Mouse (Mus musculus) liver, embryonic 16.5 days (tissue): Measurements from ENCODE around the gene Hoxa5. TPM values are rescaled to one million over a fixed set of nuclear protein-coding genes. Genes with fewer than 3 reads are reported as not detected.

ENCODE experiments used
- ATAC-seq: fragments of 200-750 bp; cut with Nextera tagmentation; 2 replicates; pipeline ENCODE4 v1.8.0; 2017; ENCODE audit warnings: low read depth, mild to moderate bottlenecking, moderate number of reproducible peaks, moderate library complexity
- H3K27ac ChIP-seq: fragments of 300-500 bp; sonication (generic); 2 replicates; pipeline ENCODE4 v1.5.1; 2014; ENCODE audit warnings: mild to moderate bottlenecking, low read length
- H3K27me3 ChIP-seq: fragments of 300-500 bp; sonication (generic); 2 replicates; pipeline ENCODE4 v1.6.1; 2014; ENCODE audit warnings: low read depth, low read length, mixed read lengths; ENCODE audit not compliant: control insufficient read depth, insufficient read depth
- H3K36me3 ChIP-seq: fragments of 300-500 bp; sonication (generic); 2 replicates; pipeline ENCODE4 v1.6.1; 2014; ENCODE audit warnings: mild to moderate bottlenecking; ENCODE audit not compliant: control insufficient read depth, insufficient read depth
- H3K4me1 ChIP-seq: fragments of 300-500 bp; sonication (generic); 2 replicates; pipeline ENCODE4 v1.6.1; 2014; ENCODE audit warnings: low read depth, low read length, mixed read lengths; ENCODE audit not compliant: control insufficient read depth
- H3K4me2 ChIP-seq: fragments of 300-500 bp; sonication (generic); 2 replicates; pipeline ENCODE4 v1.6.1; 2014; ENCODE audit warnings: low read depth, low read length, mixed read lengths
- H3K4me3 ChIP-seq: fragments of 300-500 bp; sonication (generic); 2 replicates; pipeline ENCODE4 v1.5.1; 2014; ENCODE audit warnings: low read depth, mild to moderate bottlenecking, low read length
- H3K9ac ChIP-seq: fragments of 300-500 bp; sonication (generic); 2 replicates; pipeline ENCODE4 v1.6.1; 2014; ENCODE audit warnings: low read depth, low read length
- H3K9me3 ChIP-seq: fragments of 300-500 bp; sonication (generic); replicated peaks from 2 replicates; pipeline ENCODE4 v1.6.1; 2016; ENCODE audit warnings: low read length; ENCODE audit not compliant: control insufficient read depth
- WGBS: fragments of 180-500 bp; shearing (Covaris S2); extraction: QIAGEN DNeasy Blood & Tissue Kit; methylation state at CpG from one replicate; pipeline ENCODE4 v1.1.7; 2014; ENCODE audit not compliant: insufficient replicate concordance; 5-methylcytosine and 5-hydroxymethylcytosine counted together
- polyA plus RNA-seq: library from polyadenylated mRNA; unstranded; fragments of >200 nt; fragmentation: Nextera tagmentation; extraction: Ambion mirVana; gene quantifications from 2 replicates; pipeline ENCODE4 v1.2.1, GENCODE M21; 2015

Gene Hoxa5
- polyA plus RNA-seq, 1 experiment from 2014 or later, result 0.68 TPM

DNA sequence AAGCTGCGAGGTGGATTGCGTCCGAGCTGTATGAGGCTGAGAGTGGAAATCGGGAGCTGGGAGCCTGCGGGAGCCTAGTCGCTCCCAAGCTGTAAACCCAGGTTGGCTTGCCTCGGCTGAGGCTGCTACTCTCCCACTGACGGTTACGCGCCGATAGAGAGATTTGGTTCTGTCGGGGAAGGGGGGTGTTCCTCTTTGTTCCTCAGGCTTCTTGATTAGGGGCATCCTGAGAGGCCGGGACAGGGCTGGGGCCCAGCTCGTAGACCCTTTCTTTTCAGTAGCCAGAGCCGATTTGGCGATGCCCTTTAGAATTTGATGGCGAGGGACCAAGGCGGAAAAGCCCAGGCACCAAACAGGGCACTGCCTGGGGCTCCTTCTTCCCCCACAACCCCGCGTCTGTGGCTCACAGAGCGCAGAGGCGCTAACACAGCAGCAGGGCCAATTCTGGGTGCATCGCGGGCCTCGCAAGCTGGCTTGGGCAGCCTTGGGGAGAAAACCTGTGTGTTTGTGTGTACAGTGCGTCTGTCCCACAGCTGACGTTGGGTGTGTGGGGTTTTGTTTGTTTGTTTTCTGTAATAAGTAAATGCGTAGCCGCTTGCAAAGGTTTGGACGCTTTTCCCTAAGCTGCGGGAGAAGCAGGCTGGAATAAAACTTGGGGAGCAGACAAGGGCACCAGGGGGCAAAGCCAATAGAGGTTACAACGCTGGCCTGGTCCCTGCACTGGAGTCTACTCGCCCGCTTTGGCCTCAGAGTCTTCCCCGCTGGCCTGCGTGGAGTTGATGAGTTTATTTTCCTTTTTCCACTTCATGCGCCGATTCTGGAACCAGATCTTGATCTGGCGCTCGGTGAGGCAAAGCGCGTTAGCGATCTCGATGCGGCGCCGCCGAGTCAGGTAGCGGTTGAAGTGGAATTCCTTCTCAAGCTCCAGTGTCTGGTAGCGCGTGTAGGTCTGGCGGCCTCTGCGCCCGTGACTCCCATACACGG, 1.5 kb upstream of the Hoxa5 start:
- no peak overlapping the region for H3K4me2 ChIP-seq
- H3K27me3 ChIP-seq, result peaks cover 96% of the 10 kb centered on the region
- H3K36me3 ChIP-seq, result no peaks in the 10 kb centered on the region
- no peak for ATAC-seq
- H3K9ac ChIP-seq, result no peak overlapping the region
- no peaks in the 10 kb centered on the region for H3K4me1 ChIP-seq
- no peak overlapping the region for H3K4me3 ChIP-seq
- no peak overlapping the region for H3K27ac ChIP-seq
- WGBS, result 33% methylated on average over 54 of the region's 55 CpGs
- H3K9me3 ChIP-seq, result no peaks in the 10 kb centered on the region

- no peaks in the 10 kb centered on the region for H3K36me3 ChIP-seq
- no peak overlapping the region for H3K27ac ChIP-seq
- H3K4me3 ChIP-seq, result no peak overlapping the region
- no peaks in the 10 kb centered on the region for H3K4me1 ChIP-seq
- H3K4me2 ChIP-seq, result no peak overlapping the region
- H3K9me3 ChIP-seq, result no peaks in the 10 kb centered on the region
- H3K27me3 ChIP-seq, result peaks cover 96% of the 10 kb centered on the region
- H3K9ac ChIP-seq, result no peak overlapping the region
- no peak for ATAC-seq
- WGBS, result 36% methylated on average over 14 of the region's 14 CpGs
Measured at GRCm38 (mm10) chr6:52205221-52205620, 834 bp upstream of the Hoxa5 start.

- whole genome bisulfite sequencing, result 4% methylated on average over 46 of the region's 46 CpGs
- peaks cover 93% of the 10 kb centered on the region for H3K27me3 ChIP-seq
- no peaks in the 10 kb centered on the region for H3K9me3 ChIP-seq
- H3K36me3 ChIP-seq, result no peaks in the 10 kb centered on the region
- no peak for ATAC-seq
- no peaks in the 10 kb centered on the region for H3K4me1 ChIP-seq
- no peak overlapping the region for H3K27ac ChIP-seq
- H3K4me3 ChIP-seq, result peak overlapping the region; percentile 48
- peak overlapping the region; percentile 34 for H3K4me2 ChIP-seq
- 0 out of 2 replicates have a peak overlapping the region, but pooled peaks have one; percentile 24 for H3K9ac ChIP-seq
Measured at GRCm38 (mm10) chr6:52203371-52204049, 877 bp downstream of the Hoxa5 start.

DNA sequence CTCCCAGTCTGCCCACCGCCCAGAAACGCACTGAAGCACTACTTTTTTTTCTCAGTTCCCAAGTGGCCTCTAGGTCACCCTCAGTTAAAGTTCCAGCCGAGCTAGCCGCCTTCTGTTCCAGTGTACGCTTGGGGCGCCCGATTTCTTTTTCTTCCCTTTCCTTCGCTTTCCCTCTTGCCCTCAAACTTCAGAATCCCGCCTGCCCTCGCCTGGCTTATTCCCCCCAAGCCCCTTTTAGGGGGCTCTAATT, 1.3 kb downstream of the Hoxa5 start:
- Histone ChIP-seq H3K4me1 (no peaks in the 10 kb centered on the region), H3K9ac (no peak overlapping the region), H3K27me3 (peaks cover 91% of the 10 kb centered on the region), H3K9me3 (no peaks in the 10 kb centered on the region), H3K36me3 (no peaks in the 10 kb centered on the region), H3K4me2 (no peak overlapping the region), H3K27ac (no peak overlapping the region), H3K4me3 (peak overlapping the region; percentile 48)
- 22% methylated on average over 10 of the region's 10 CpGs for WGBS
- no peak for ATAC-seq

- no peaks in the 10 kb centered on the region for H3K36me3 ChIP-seq
- H3K27me3 ChIP-seq, result peaks cover 89% of the 10 kb centered on the region
- ATAC-seq, result no peak
- WGBS, result 38% methylated on average over 22 of the region's 22 CpGs
- H3K27ac ChIP-seq, result no peak overlapping the region
- H3K4me1 ChIP-seq, result no peaks in the 10 kb centered on the region
- no peak overlapping the region for H3K4me2 ChIP-seq
- H3K9me3 ChIP-seq, result no peaks in the 10 kb centered on the region
- H3K4me3 ChIP-seq, result peak overlapping the region; percentile 48; the same call in 1 of the 2 replicates
- no peak overlapping the region for H3K9ac ChIP-seq
Measured at GRCm38 (mm10) chr6:52202362-52203120, 1.8 kb downstream of the Hoxa5 start.

DNA sequence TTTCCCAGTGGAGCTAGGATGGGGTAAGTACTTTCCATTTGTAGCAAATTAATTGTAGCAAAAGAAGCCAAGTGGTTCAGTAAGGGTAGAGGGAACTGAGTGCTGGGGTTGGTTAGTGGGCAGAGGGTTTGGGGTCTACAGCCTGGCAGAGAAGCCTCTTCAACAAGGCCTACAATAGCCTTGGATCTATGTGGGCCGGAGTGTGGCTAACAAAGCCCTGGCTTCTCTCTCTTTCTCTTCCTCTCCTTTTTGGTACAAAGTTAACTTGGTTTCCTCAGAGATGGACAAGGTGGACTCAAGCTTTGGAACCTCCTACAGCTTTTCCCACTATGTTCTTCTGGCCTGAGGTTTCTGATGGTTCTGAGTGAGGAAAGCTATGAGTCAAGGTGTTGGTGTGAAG, 3.1 kb downstream of the Hoxa5 start:
- WGBS, result 67% methylated on average over 1 of the region's 1 CpGs
- H3K9me3 ChIP-seq, result no peaks in the 10 kb centered on the region
- peaks cover 87% of the 10 kb centered on the region for H3K27me3 ChIP-seq
- H3K4me3 ChIP-seq, result no peak overlapping the region
- no peaks in the 10 kb centered on the region for H3K36me3 ChIP-seq
- no peak for ATAC-seq
- H3K9ac ChIP-seq, result no peak overlapping the region
- no peak overlapping the region for H3K27ac ChIP-seq
- no peak overlapping the region for H3K4me2 ChIP-seq
- no peaks in the 10 kb centered on the region for H3K4me1 ChIP-seq

DNA sequence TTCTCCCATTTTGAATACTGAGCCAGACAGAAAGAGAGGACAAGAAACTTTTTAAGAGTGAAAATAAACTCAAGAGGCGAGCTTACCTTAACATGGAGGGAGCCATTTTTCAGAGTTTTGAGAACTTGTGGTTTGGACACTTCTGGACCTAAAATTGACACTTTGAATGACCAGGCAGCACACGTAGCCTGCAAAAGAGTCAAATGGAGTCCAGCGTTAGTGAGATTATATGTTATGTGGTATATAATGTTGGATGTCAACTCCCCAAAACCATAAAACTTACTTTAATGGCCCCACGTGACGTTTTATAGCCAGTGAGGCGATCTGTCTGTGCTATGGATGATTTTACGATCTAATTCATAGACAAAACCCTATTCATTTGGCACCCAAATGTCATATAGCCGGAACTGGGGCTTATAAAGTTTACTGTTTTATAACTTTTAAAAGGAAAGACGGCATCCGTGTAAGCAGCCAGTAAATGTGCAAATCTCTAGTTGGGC, 3.6 kb downstream of the Hoxa5 start:
- Histone ChIP-seq H3K4me3 (no peak overlapping the region), H3K9me3 (no peaks in the 10 kb centered on the region), H3K9ac (no peak overlapping the region), H3K27ac (no peak overlapping the region), H3K36me3 (no peaks in the 10 kb centered on the region), H3K27me3 (peaks cover 87% of the 10 kb centered on the region), H3K4me1 (no peaks in the 10 kb centered on the region), H3K4me2 (no peak overlapping the region)
- no peak for ATAC-seq
- WGBS, result 61% methylated on average over 10 of the region's 10 CpGs

GRCm38 (mm10) chr6:52200073-52200750, 4.2 kb downstream of the Hoxa5 start:
- Histone ChIP-seq H3K4me1 (no peaks in the 10 kb centered on the region), H3K4me3 (no peak overlapping the region), H3K27ac (no peak overlapping the region), H3K4me2 (no peak overlapping the region), H3K36me3 (no peaks in the 10 kb centered on the region), H3K9me3 (no peaks in the 10 kb centered on the region), H3K27me3 (peaks cover 84% of the 10 kb centered on the region), H3K9ac (no peak overlapping the region)
- ATAC-seq, result no peak
- 45% methylated on average over 30 of the region's 30 CpGs for WGBS
